Mouse (Mus musculus) frontal cortex, adult 2 months (tissue): ENCODE measurements at regions not wholly inside any gene's neighbourhood (a gene's known extent, or its start where the extent isn't known, plus 50 kb on each side); places are given as distances from the start of the nearest gene placed in this dataset.

Experiments
- DNase-seq, 2 experiments: peaks; one replicate each; pipeline ENCODE4 v3.0.0; 2022; ENCODE audit warnings: low spot score in 1 of 2; ENCODE audit errors: extremely low spot score in 1 of 2

- DNase-seq: no peak
These were observed 110.0 kb upstream of the Usp24 start for GRCm38 (mm10) chr4:106206023-106206422.

GRCm38 (mm10) chr4:106209465-106209864, 106.5 kb upstream of the Usp24 start:
- DNase-seq: no peak

GRCm38 (mm10) chr4:106209975-106210374, 106.0 kb upstream of the Usp24 start:
- no peak for DNase-seq

GRCm38 (mm10) chr4:106214170-106214569, 101.8 kb upstream of the Usp24 start:
- DNase-seq: no peak

GRCm38 (mm10) chr4:106220621-106221020, 95.4 kb upstream of the Usp24 start:
- no peak for DNase-seq

- peak in 1 of 2 experiments; percentile 77 for DNase-seq
These were observed 90.7 kb upstream of the Usp24 start for GRCm38 (mm10) chr4:106225184-106225862.

- DNase-seq: peak in 1 of 2 experiments; percentile 38
These were observed 88.6 kb upstream of the Usp24 start for GRCm38 (mm10) chr4:106227428-106227827.

- peak; percentile 67 to 89 for DNase-seq
These were observed 87.5 kb upstream of the Usp24 start for GRCm38 (mm10) chr4:106228534-106228933.

- no peak for DNase-seq
These were observed 86.5 kb upstream of the Usp24 start for GRCm38 (mm10) chr4:106229526-106229925.

- peak; percentile 69 to 75 for DNase-seq
These were observed 83.5 kb upstream of the Usp24 start for GRCm38 (mm10) chr4:106232499-106232970.

- no peak for DNase-seq
These were observed 71.6 kb upstream of the Usp24 start for GRCm38 (mm10) chr4:106244384-106244819.

GRCm38 (mm10) chr4:106244826-106245510, 71.0 kb upstream of the Usp24 start:
- no peak for DNase-seq

GRCm38 (mm10) chr4:106246695-106247094, 69.3 kb upstream of the Usp24 start:
- DNase-seq: no peak

GRCm38 (mm10) chr4:106247398-106247797, 68.6 kb upstream of the Usp24 start:
- no peak for DNase-seq

- DNase-seq: no peak
These were observed 67.7 kb upstream of the Usp24 start for GRCm38 (mm10) chr4:106248272-106248671.

- no peak for DNase-seq
These were observed 66.8 kb upstream of the Usp24 start for GRCm38 (mm10) chr4:106249028-106249782.

GRCm38 (mm10) chr4:106250048-106250447, 66.0 kb upstream of the Usp24 start:
- no peak for DNase-seq

GRCm38 (mm10) chr4:106251430-106251829, 64.6 kb upstream of the Usp24 start:
- DNase-seq: no peak

- DNase-seq: no peak
These were observed 63.1 kb upstream of the Usp24 start for GRCm38 (mm10) chr4:106252946-106253345.

- no peak for DNase-seq
These were observed 61.1 kb upstream of the Usp24 start for GRCm38 (mm10) chr4:106254761-106255475.
